Comparison of ENCODE assay signal across 23 mouse cellular contexts in the genomic region with DNA sequence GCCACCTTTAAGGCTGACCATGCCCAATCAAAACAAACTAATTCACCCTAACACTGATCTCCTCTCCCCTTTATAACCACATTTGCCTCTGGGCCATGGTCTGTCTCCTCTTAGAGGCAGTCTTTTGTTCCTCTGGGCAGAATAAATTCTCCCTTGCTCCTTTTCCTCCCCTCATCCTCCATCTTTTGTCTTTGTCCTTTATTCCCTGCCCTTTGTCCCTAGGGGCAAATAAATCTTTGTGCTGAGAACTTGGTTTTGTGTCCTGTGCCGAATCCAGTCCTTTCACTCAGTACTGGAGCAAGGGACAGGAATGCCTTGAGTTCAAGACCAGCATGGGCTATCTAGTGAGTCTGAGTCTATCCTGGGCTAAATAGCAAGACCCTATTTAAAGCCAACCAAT. TPM values are rescaled to one million over a fixed set of nuclear protein-coding genes. Genes with fewer than 3 reads are reported as not detected.
DNase-seq lines count a peak whose midpoint lies in the region; ATAC-seq and TF ChIP-seq lines count a peak whose summit lies in the region.
"Had no signal": no experiment of that assay in that cellular context is flagged by ENCODE, and none has a peak within 500 bp of the region (broad histone marks: within the 10 kb centered on the region; RNA-seq: fewer than 3 reads in every experiment).

No protein-coding gene starts in this region.

- no peak for ATAC-seq in megakaryocyte, adult 5-6 weeks (ENCODE audit: poor library complexity, severe bottlenecking)
- ATAC-seq: forebrain, embryonic 13.5 days; forebrain, embryonic 15.5 days; forebrain, postnatal 0 days; Patski had no signal

- peak overlapping the region; percentile 12; the same call in 1 of the 2 replicates for H3K27ac ChIP-seq in ES-Bruce4 (ENCODE audit: insufficient read depth, low read length)
- H3K27ac ChIP-seq: embryonic facial prominence, embryonic 10.5 days; embryonic facial prominence, embryonic 12.5 days; forebrain, embryonic 13.5 days; forebrain, embryonic 15.5 days had no signal

- H3K36me3 ChIP-seq in ES-Bruce4 (ENCODE audit: control insufficient read depth, insufficient read depth, low read length, poor library complexity, severe bottlenecking) = no peaks in the 10 kb centered on the region
- H3K36me3 ChIP-seq: embryonic facial prominence, embryonic 10.5 days; embryonic facial prominence, embryonic 12.5 days; forebrain, embryonic 15.5 days had no signal

- H3K4me3 ChIP-seq in ES-Bruce4 (ENCODE audit: low read depth, low read length) = no peak overlapping the region
- H3K4me3 ChIP-seq: embryonic facial prominence, embryonic 10.5 days; embryonic facial prominence, embryonic 12.5 days; forebrain, embryonic 13.5 days; forebrain, embryonic 15.5 days had no signal

- TF ChIP-seq CTCF in ES-Bruce4 (IDR thresholded peaks at IDR 0.05; ENCODE audit: low read depth, low read length) = no peak

- H3K4me1 ChIP-seq in ES-Bruce4 (ENCODE audit: control insufficient read depth, insufficient read depth, low read length) = no peaks in the 10 kb centered on the region
- H3K4me1 ChIP-seq: forebrain, embryonic 13.5 days had no signal

- H3K27me3 ChIP-seq in ES-Bruce4 (ENCODE audit: control insufficient read depth, insufficient read depth, low read length, poor library complexity, severe bottlenecking) = no peaks in the 10 kb centered on the region
- H3K27me3 ChIP-seq: embryonic facial prominence, embryonic 12.5 days; forebrain, embryonic 13.5 days; forebrain, embryonic 15.5 days; Patski had no signal

- DNase-seq in heart, adult 11 months = peak; percentile 30
- no peak for DNase-seq in heart, adult 8-10 months (ENCODE audit: low spot score)
- DNase-seq in ZHBTc4 (ENCODE audit: low read depth, low spot score) = peak; percentile 13
- peak; percentile 30 for DNase-seq in embryo, embryonic 9.5 days (ENCODE audit: extremely low spot score)
- no peak for DNase-seq in urinary bladder, adult 18-20 months (ENCODE audit: low spot score in 2 of 2)
- DNase-seq in ovary, postnatal 14 days (ENCODE audit: low spot score) = no peak
- DNase-seq: adrenal gland, adult 2 months; adrenal gland, postnatal 10 days; adrenal gland, postnatal 25 days; cerebellum, adult 11-12 months; cerebellum, adult 2 months; cerebellum, adult 9-10 months; cerebellum, postnatal 10 days; cerebellum, postnatal 25 days; forebrain, postnatal 0 days had no signal

- no peak for TF ChIP-seq POLR2A in ES-Bruce4 (IDR thresholded peaks at IDR 0.05; ENCODE audit: insufficient read depth, low read length)

- TF ChIP-seq EP300 in ES-Bruce4 (IDR thresholded peaks at IDR 0.05; ENCODE audit: insufficient read depth, low read depth, low read length) = no peak

- H3K9ac ChIP-seq in ES-Bruce4 (ENCODE audit: low read depth, poor library complexity, severe bottlenecking) = no peak overlapping the region
- H3K9ac ChIP-seq: embryonic facial prominence, embryonic 12.5 days; forebrain, embryonic 13.5 days; forebrain, embryonic 15.5 days; forebrain, postnatal 0 days had no signal

- no peaks in the 10 kb centered on the region for H3K9me3 ChIP-seq in ES-Bruce4 (replicated peaks; ENCODE audit: control insufficient read depth, insufficient read depth, low read length, poor library complexity, severe bottlenecking)
- H3K9me3 ChIP-seq: embryonic facial prominence, embryonic 10.5 days; embryonic facial prominence, embryonic 12.5 days; forebrain, embryonic 13.5 days; forebrain, embryonic 15.5 days; G1E had no signal

RNA-seq across cellular contexts. Expression of a gene that starts 46.5 kb away (rescaled TPM):
- total RNA-seq in heart, adult 8-10 months (2022) = 1 to 10 TPM; 1.7 to 2.5 (median 2.3) TPM
- 2.1 and 5.0 TPM in 2 replicates for polyA plus RNA-seq in ES-Bruce4 (2011; ENCODE audit: insufficient read depth, insufficient read length, low read depth, missing spikeins)
- total RNA-seq in megakaryocyte, adult 5-6 weeks (2015) = 41.9 and 44.6 TPM in 2 replicates
- total RNA-seq in megakaryocyte, adult 5-6 weeks (2017) = 36.0 and 46.8 TPM in 2 replicates

RNA-seq across cellular contexts. Expression of a gene that starts 48.5 kb away (rescaled TPM):
- 10 to 100 TPM; 59.3 to 75.7 (median 71.0) TPM for total RNA-seq in heart, adult 8-10 months (2022)
- polyA plus RNA-seq in ES-Bruce4 (2011; ENCODE audit: insufficient read depth, insufficient read length, low read depth, missing spikeins) = 159 and 161 TPM in 2 replicates
- 50.0 and 52.5 TPM in 2 replicates for total RNA-seq in megakaryocyte, adult 5-6 weeks (2015)
- 36.1 and 42.4 TPM in 2 replicates for total RNA-seq in megakaryocyte, adult 5-6 weeks (2017)

Comparison
In these comparisons a context has a peak if more than half of its experiments do, and no peak if none do; other contexts are left out.
1. DNase-seq: peak in heart, adult 11 months (single experiment), ZHBTc4 (single experiment) and embryo, embryonic 9.5 days (single experiment); none in heart, adult 8-10 months (single experiment), urinary bladder, adult 18-20 months (0 of 2) and ovary, postnatal 14 days (single experiment).
2. RNA of a gene that starts 46.5 kb away (total RNA-seq): 36.0 to 46.8 TPM in megakaryocyte, adult 5-6 weeks; 1.7 to 2.5 TPM in heart, adult 8-10 months; every median in the first group is over 10 times any median in the second.